Mouse (Mus musculus): ENCODE measurements around the gene Dpf3.

DNA sequence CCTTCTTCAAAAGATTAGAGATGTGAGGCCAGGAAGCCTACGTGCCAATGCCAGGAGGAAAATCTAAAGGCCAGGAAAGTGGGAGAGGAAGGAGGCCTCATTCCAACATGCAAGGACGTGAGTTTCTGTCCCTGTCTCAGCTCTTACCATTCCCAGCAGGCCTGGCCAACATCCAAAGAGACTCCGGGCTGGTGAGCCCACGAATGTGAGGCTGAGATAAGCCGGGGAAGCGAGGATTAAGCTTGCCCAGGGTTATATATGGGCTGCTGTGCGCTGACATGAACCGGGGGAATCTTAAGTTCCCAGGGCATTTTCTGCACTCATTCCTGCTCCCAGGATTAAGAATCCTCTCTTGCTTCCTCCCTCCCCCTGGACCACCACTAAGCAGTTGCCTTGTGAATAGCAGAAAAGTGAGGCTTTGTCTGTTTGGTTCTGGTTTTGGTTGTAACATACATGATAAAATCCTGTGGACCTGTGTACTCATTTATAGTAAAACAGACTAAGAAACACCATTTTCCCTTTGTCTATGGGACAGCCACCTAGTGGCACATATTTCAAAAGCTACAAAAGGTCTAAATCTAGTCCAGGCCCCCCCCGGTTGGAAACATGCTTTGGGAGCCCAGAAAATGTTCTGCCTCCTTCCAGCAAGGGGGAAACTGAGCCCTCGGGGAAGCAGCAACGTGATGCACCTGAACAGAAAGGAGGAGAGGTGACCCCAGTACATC is 62.6 kb downstream of the Dpf3 start:
- TF ChIP-seq FLI1 (IDR thresholded peaks at IDR 0.05; ENCODE audit: low read length) (no peak), GATA1 (IDR thresholded peaks at IDR 0.05; ENCODE audit: borderline replicate concordance, low read length) (no peak)
